Mouse (Mus musculus) embryonic facial prominence, embryonic 10.5 days (tissue): Measurements from ENCODE around the gene Tmem237. TPM values are rescaled to one million over a fixed set of nuclear protein-coding genes. Genes with fewer than 3 reads are reported as not detected.

Source experiments
- DNase-seq: peaks from one replicate; pipeline ENCODE4 v3.0.0-alpha.2; 2017; ENCODE audit warnings: low spot score
- H3K27ac ChIP-seq: fragments of 300-500 bp; sonication (generic); replicated peaks from 2 replicates; pipeline ENCODE4 v1.5.1; 2016; ENCODE audit warnings: mild to moderate bottlenecking
- H3K27me3 ChIP-seq: fragments of 300-500 bp; sonication (generic); replicated peaks from 2 replicates; pipeline ENCODE4 v1.6.1; 2016; ENCODE audit warnings: low read depth, mild to moderate bottlenecking; ENCODE audit not compliant: poor library complexity, severe bottlenecking
- H3K36me3 ChIP-seq: fragments of 300-500 bp; sonication (generic); replicated peaks from 2 replicates; pipeline ENCODE4 v1.6.1; 2016; ENCODE audit warnings: mild to moderate bottlenecking, moderate library complexity
- H3K4me1 ChIP-seq: fragments of 300-500 bp; sonication (generic); 2 replicates; pipeline ENCODE4 v1.6.1; 2016
- H3K4me3 ChIP-seq: fragments of 300-500 bp; sonication (generic); 2 replicates; pipeline ENCODE4 v1.5.1; 2016; ENCODE audit warnings: mild to moderate bottlenecking, moderate library complexity
- H3K9me3 ChIP-seq: fragments of 300-500 bp; sonication (generic); 2 replicates; pipeline ENCODE4 v1.6.1; 2016; ENCODE audit warnings: mild to moderate bottlenecking
- WGBS: fragments of 180-500 bp; shearing (Covaris S2); methylation state at CpG from one replicate; pipeline ENCODE4 v1.1.7; 2016; 5-methylcytosine and 5-hydroxymethylcytosine counted together
- polyA plus RNA-seq: library from polyadenylated mRNA; unstranded; fragments of >200 nt; fragmentation: Nextera tagmentation; extraction: Ambion mirVana; gene quantifications from 2 replicates; pipeline ENCODE4 v1.2.1, GENCODE M21; 2016

Tmem237 gene
- polyA plus RNA-seq, 1 experiment from 2014 or later = 36.3 TPM

GRCm38 (mm10) chr1:59067976-59068375, 52.2 kb downstream of the Tmem237 start:
- no peak overlapping the region for H3K4me3 ChIP-seq
- no peaks in the 10 kb centered on the region for H3K27me3 ChIP-seq
- no peaks in the 10 kb centered on the region for H3K36me3 ChIP-seq
- WGBS = 11% methylated on average over 3 of the region's 3 CpGs
- H3K4me1 ChIP-seq = no peaks in the 10 kb centered on the region
- no peak overlapping the region for H3K27ac ChIP-seq
- DNase-seq = peak; percentile 59
- no peaks in the 10 kb centered on the region for H3K9me3 ChIP-seq

GRCm38 (mm10) chr1:59063697-59064096, 56.5 kb downstream of the Tmem237 start:
- no peak for DNase-seq
- no peak overlapping the region for H3K27ac ChIP-seq
- WGBS = 59% methylated on average over 3 of the region's 3 CpGs
- no peaks in the 10 kb centered on the region for H3K36me3 ChIP-seq
- no peaks in the 10 kb centered on the region for H3K9me3 ChIP-seq
- H3K27me3 ChIP-seq = no peaks in the 10 kb centered on the region
- no peak overlapping the region for H3K4me3 ChIP-seq
- no peaks in the 10 kb centered on the region for H3K4me1 ChIP-seq

GRCm38 (mm10) chr1:59056955-59057354, 63.3 kb downstream of the Tmem237 start:
- no peak for DNase-seq
- Histone ChIP-seq H3K36me3 (no peaks in the 10 kb centered on the region), H3K27ac (no peak overlapping the region), H3K4me3 (no peak overlapping the region), H3K27me3 (no peaks in the 10 kb centered on the region), H3K4me1 (no peaks in the 10 kb centered on the region), H3K9me3 (no peaks in the 10 kb centered on the region)
- 73% methylated on average over 2 of the region's 2 CpGs for WGBS

- no peaks in the 10 kb centered on the region for H3K9me3 ChIP-seq
- H3K36me3 ChIP-seq = no peaks in the 10 kb centered on the region
- DNase-seq = no peak
- H3K4me1 ChIP-seq = no peaks in the 10 kb centered on the region
- 76% methylated on average over 2 of the region's 2 CpGs for WGBS
- no peaks in the 10 kb centered on the region for H3K27me3 ChIP-seq
- no peak overlapping the region for H3K4me3 ChIP-seq
- no peak overlapping the region for H3K27ac ChIP-seq
These were observed 68.9 kb downstream of the Tmem237 start for GRCm38 (mm10) chr1:59051306-59051705.

Other genes with a start within 250 kb of the Tmem237 start
- gene Trak2, start 147.0 kb downstream of the Tmem237 start, polyA plus RNA-seq = 9.5 and 9.9 TPM in 2 replicates
- gene Stradb, start 146.9 kb downstream of the Tmem237 start, polyA plus RNA-seq = 27.2 and 27.7 TPM in 2 replicates
- not detected in 2 replicates for gene C2cd6, start 25.5 kb downstream of the Tmem237 start, polyA plus RNA-seq
- 0.18 and 0.41 TPM in 2 replicates for gene Mpp4, start 43.0 kb upstream of the Tmem237 start, polyA plus RNA-seq
- 15.8 and 16.5 TPM in 2 replicates for gene Als2, start 116.8 kb upstream of the Tmem237 start, polyA plus RNA-seq
- 0.61 and 0.92 TPM in 2 replicates for gene Cdk15, start 136.5 kb upstream of the Tmem237 start, polyA plus RNA-seq